Mouse (Mus musculus) embryo, embryonic 10 days (tissue): ENCODE data around the gene Tet3.

ENCODE experiments used
- DNase-seq: peaks from one replicate; pipeline ENCODE4 v3.0.0-alpha.2; 2015; ENCODE audit warnings: low spot score

Gene Tet3

DNA sequence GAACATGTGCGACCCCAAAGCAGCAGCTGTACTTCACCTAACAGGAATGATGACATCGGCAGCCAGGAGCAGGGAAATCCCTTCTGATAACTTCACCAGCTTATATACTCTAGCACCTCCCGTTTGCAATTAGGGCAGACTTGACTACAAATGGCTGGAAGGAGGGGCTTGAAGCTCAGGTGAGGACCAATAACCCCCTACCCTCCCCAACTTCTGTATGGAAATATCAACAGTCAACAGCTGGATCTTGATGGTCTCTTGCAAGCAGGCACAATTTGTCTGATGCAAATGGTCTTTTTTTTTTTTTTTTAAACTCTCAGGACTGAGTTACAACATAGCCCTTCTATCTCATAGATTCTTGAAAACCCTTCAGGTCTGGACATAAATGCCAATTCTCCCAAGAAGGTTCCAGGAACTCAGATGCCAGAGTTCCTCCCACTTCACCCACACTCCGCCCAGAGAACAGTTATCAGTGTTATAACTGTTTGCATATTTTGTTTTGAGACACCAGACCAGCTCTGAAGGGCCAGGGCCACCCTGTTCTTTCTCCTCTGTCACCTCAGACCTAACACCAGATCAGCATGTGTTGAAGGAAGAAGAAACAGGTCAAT lies at the start of gene Tet3:
Tet3 (minus strand) TSS at position 51 of the 611 bp plus-strand sequence.
- DNase-seq = no peak

DNA sequence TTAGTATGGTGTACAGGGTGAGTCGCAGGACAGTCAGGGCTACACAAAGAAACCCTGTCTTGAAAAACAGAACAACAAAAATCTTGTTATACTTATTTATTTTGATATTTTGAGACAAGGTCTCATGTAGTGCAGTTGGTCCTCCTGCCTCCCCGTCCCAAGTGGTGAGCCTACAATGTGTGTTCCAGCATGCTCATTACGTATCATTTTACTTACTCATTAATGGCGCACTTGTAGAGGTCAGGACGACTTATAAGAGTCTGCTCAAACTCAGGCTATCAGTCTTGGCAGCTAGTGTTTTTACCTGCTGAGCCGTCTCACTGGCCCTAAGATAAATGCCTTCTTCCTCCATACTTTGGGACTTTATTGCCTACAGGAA lies 48.3 kb upstream of the Tet3 start:
- DNase-seq = no peak

DNA sequence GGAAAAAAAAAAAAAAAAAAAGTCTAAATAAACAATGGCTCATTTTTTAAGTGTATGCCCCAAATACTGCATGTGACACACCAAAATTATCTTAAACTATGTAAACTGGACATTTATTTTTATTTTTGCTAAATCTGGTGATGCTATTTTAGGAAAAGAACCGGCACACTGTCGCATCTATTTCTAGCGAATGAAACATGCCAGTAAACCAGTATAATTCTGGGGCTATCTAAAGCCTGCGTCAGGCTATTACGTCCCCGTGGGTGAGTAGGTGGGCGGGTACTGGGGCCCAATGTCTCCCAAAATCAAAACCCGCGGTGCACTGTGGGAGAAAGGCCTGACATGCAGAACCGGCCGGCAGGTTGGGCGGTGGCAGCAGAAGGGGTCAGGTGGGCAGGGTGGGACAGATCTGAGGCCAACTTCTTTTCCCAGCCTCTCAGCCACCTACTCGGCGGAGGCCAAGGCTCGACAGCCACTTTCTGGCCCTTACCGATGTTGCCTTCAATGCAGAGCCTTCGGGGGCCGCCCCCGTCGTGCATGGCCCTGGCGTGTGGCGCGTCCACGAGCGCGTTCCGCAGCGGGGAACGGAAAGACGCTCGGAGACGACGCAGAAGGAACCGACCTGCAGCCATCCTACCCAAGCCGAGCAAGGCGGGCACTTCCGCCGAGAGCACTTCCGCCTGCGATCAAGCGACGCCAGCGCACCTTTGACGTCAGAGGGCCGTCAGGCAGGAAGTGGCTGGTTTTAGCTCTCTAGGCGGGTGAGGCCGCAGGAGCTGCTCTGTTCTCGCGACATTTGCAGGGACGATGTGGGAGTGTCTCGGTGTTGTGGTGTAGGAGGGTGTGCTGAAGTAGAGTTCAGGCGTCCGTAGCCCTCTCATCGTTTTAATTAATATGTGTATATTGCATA lies 47.6 kb upstream of the Tet3 start, which contains the start of gene Dguok:
Dguok (minus strand) TSS at position 712 of the 910 bp plus-strand sequence.
- DNase-seq = peak; percentile 100

DNA sequence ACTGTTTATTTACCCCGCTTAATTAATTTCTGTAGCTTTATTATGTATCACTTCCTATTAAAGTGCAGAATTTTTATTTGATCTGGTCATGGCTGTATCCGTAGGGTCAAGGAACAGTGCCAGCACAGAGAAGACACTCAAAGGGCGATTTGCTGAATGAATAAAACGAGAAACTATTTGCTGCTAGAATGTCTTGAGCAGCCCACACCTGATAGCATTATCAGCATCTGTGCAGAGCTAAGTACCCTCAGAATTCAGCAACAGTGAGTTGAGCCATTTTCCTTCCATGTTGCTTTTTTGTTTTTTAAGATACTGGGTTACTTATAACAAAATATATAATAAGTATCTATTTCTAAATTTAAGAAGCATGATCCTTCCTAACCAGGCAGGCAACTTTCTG lies 46.7 kb upstream of the Tet3 start:
- DNase-seq = no peak

DNA sequence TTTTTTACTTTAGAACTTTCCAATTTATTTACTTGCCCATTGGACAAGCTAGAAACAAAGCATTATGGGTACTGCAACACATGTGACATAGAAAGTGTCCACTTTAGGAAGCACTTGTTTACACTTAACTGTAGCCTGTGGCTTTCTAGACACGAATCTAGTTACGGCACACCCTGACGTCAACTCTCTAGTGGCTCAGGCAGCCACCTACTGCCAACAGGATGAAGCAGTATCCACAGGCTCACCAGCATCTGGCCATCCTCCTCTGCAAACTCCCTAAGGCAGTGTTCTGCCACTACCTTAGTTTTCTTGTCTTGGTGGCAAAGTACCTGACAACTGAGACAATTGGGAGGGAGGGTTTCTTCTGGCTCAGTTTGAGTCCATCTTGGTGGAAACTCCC lies 44.5 kb upstream of the Tet3 start:
- no peak for DNase-seq

DNA sequence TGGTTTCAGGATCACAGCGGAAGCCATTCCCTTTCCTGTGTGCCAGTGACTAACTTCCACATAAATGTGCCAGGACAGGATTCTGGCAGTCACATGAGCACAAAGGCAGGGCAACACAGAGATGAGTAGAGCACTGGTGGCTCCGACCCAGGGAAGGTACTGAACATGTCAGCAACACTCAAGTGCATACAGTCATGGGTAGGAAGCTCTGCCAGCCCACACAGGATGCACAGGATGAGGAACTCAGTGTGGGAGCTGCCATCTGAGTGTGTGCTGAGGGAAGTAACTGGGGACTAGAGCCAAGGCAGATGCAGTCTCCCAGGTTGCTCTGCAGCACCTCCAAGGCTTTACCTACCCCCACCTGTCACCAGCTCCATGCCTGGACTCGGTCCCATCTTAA lies 43.8 kb upstream of the Tet3 start:
- no peak for DNase-seq

DNA sequence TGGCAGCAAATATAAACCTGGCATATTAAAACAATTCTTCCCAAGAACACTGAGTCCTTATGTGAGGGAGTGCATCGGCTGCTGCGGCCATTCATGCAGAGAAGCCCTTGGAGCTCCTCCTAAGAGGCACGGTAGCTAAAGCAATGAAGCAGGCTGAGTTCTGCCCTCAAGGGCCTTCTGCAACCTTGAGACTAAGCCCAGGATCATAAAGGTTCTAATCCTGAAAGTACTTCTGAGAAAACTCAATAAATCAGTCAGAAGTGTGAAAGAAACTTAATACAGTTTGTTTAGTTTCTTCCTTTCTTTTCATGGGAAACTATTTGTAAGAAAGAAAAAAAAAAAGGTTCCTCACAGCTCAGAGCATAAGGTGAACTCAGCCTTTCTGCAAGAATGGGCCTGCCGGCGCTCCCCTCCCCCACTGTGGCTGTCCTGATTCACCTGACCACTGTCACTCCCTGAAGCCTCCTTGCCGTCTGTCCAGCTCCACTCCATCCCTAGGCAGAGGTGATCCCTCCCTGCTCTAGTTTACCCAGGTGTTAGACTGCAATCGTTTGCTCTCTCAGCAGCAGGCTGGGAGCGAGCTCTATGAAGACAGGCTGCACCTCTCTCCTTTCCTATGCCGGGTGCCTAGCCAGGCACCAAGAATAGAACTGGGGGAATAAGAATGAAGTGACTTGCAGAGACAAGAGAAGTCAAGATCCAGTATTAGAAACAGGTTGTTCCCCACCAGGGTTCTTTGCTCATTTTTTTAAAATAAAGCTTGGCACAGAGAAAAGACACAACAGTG lies 42.8 kb upstream of the Tet3 start:
- no peak for DNase-seq

DNA sequence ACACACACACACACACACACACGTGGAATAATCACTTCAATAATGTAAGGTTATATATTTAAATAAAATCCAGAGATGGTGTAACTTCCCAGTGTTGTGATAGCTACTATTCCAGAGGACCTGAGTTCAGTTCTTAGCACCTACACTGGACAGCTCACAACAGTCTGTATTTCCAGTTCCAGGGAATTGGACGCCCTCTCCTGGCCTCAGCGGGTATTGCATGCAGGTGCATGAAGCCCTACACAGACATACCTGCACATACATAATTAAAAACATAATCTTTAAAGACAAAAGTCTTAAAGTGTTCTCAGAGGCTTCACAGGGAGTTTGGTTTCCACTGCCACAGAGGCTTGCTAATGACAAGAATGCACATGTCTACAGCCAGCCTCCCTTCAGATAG lies 41.6 kb upstream of the Tet3 start:
- DNase-seq = no peak

DNA sequence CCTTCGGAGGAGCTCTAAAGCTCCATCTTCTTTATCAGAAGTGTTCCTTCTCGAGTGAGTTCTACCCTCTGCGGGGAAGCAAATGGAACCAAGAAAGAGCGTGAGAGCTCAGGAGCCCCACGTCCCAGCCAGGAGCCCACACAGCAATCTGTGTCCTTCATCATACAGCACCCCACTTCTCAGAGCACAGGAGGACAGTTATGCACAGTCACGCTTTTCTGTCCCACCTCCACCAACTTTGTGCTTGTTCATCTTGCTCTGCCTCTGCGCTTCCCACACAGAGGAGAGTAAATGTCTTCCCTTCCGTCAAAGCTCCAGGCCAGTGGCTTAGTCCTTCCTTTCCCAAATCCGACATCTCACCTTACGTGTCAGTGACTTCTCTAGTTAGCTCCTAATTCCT lies 40.2 kb upstream of the Tet3 start:
- DNase-seq = no peak

DNA sequence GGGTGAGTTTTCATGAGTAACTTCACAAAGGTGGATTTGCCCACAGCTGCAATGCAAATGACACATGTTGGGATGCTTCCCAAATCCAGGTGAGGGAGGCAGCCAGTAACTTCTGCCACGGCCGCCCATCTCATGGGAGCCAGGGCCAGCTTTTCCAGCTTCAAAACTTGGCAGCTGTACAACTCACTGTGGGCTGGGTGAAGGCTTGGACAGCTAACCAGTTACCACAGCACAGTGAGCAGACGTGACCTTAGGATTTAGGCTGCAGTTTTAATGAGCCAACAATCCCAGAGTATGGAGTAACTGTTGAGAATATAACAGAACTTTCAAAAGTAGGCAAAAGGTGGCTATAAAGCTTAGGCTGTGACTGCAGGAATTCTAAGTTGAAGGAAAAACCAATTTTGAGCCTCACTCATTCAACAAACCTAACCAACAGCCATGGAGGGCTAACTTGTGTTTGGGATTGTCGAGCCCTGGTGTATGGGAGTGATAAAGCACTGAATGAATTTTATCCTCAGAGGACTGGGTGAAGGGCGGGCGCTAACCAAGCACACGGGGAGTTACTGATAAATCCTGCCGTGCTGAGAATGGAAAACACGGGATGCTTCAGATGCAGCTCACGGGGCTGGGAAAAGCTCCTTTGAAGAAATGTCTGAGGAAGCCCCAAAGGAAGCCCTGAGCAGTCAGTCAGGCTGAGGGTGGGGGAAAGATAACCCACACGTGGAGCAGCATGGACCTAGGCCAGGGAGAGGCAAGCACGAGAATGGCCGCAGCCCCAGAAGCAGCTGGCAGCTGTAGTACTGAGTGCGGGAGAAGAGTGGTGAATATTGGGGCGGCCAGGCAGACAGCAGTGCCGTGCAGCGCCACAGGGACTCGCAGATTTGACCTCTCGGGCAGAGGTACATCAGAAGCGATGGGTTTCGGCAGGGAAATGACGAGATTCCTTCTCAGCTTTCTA lies 38.1 kb upstream of the Tet3 start:
- no peak for DNase-seq

DNA sequence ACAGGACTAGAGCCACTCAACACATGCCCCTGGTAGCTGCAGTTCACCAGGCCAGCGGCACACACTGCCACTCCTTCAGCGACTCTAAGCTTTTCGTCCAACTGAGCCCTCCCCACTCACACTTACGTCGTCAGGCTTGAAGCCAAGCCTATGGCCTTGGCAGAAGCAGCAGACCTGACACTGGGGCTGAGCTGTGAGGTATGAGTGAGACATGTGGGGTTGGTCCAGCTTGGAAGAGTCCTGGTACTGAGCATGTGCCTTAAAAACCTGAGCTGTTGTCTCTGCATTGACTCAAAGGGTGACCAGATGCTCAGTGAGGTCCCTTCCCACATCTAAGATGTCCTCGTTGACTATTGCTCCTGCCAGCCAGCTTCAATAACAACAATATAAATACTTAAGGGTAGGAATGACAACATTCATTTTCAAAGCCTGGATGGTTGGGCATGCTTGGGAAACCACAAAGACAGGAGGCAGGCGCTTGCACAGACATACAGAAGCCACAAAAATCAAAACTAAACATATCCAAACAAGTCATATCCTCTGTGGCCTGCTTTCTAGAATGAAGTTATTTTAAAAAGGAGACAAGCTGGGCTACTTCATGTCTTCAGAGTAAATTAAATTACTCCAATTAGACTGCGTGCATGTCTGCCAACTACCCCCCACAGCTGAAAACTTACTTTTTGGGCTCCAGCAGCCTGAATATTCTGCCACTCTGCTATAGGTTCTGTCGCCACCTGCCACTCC lies 37.3 kb upstream of the Tet3 start:
- DNase-seq = no peak

DNA sequence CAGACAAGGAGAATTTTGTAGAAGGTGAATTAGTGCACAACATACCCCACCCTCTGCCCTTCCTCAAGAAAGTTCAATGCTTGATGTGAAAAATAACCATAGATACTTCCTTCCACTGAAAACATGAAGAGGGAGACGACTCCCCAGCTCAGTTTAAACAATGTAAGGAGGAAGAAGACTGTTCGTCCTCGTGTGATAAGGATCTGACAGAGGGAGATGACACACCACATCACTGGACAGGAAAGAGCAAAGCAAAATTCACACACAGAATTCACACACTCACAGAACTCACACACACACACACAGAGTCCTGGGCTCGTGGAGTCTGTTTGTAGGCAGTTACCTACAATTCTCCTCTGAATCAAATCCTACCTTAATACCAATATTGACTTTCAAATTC lies 31.7 kb upstream of the Tet3 start:
- DNase-seq = no peak

DNA sequence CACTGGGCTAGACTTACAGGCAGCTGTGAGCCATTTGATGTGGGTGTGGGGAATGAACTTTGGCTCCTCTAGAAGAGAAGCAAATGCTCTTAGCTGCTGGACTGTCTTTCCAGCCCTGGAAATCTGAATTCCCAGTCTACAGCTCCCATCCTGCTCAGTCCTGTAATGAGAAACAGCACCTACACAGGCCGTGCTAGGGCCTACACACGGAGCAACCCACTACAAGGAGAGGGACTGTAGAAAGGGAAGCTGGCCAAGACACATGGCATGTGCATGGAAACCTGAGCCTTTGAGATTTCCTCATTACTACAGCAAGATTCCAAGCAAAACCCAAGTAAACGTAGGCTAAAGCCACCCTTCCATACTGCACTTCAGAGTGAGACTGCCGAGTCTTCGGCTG lies 29.3 kb upstream of the Tet3 start:
- DNase-seq = no peak

DNA sequence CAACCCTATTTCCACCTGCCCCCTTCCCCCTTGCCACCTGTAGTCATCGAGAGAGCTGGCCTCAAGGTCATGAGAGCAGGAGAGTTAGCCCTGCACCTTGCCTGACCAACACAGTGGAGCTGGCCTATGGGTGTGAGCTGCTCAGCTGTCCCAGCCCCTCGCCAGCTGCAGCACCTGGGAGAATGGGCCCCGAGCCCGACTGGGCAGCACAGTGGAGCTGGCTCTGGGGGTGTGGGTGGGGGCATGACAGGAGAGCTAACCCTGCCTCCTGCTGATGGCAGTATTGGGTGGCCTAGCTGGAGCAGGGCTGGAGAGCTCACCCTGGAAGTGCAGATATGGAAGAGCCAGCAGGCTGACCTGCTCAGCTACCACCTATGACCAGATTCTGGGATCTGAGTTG lies 28.4 kb upstream of the Tet3 start:
- DNase-seq = no peak

DNA sequence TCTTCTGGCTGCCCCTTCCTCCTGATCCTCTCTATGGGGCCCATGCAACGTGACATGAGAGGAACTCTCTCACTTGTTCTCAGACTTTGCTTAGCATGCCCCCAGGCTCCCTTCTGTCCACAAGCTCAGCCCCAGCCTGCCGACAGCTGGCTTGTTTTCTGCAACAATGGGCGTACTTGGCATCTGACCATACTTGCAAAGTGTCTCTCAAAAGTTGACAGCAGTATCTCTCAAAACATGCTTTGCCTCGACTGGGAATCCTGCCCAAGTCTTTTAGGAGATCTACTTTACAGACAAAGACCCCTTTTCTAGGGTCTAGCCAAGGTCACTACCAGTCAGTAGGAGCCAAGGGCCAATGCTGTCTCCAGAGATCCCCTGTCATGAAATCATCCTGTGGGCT lies 27.0 kb upstream of the Tet3 start:
- DNase-seq = no peak

DNA sequence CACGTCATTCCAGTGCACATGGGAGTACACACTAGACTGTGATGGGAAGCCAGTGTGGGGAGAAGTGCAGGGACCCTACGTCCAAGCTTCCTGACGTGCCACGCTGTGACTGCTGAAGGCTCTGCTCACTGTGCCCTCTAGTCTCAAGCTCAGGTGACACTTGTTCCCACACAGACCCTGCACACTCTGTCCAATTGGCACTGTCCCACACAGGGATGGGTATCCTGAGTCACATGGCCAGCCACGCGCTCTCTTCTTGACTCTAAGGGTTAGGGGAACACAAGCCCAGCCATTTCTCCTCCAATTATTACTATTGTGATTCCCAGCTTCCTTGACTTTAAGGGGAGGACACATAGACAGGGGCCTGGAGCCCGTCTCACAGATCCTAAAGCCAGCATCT lies 24.9 kb upstream of the Tet3 start:
- DNase-seq = no peak

DNA sequence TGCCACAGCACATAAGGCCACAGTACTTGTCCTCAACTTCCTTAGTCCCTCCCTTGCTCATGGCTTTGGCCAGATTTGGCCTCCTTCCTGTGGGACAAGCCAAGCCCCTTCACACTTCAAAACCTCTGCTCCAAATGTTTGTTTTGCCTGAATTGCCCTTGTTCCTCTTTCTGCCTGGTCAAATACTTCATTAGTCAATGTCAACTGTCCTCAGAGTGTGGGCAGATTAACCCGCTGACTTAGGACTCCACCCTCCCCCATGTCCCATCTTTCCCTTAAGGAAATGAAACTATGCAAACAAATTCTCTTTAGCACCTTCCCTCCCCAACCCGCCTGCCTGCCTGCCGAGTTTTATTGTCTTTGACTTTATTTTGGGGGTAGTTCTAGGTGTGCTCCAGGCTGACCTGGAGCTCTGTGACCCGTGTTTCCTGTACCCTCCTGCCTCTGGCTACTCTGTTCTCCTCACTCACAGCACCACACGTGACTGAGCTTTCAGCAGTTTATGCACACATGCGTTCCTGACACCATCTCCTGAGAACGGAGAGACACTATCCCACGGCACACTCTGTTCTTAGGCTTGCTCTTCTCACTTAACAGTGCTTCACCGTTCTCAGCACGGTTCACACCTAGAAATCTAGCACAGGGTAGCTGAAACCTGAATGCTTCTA lies 23.7 kb upstream of the Tet3 start:
- DNase-seq = no peak

DNA sequence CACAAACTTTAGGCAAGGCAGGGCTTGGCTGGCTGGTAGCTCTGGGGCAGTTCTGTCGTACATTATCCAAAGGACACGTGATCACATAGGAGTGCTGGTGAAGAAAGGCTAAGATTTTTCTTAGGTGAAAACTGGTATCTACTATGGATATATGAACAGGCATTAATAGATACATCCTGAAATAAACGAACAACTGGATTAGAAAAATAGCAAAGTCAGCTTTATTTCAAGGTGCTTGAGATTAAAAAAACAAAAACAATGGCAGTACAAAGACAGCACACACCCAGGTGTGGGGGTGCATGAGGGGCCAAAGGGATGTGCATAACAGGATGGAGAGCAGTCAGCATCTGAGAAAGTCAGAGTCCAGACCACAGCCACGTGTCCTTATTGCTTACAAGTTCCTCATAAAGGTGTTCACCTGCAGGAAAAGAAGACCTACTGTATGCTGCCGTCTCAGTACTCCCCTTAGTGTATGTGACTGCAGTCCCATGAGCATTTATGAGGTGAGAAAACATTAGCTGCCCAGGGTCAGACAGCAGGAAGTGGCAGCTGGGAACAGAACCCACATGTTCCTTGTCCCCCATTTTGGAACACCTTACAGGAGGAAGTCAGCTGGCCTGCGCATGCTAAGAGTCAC lies 21.3 kb upstream of the Tet3 start:
- no peak for DNase-seq

DNA sequence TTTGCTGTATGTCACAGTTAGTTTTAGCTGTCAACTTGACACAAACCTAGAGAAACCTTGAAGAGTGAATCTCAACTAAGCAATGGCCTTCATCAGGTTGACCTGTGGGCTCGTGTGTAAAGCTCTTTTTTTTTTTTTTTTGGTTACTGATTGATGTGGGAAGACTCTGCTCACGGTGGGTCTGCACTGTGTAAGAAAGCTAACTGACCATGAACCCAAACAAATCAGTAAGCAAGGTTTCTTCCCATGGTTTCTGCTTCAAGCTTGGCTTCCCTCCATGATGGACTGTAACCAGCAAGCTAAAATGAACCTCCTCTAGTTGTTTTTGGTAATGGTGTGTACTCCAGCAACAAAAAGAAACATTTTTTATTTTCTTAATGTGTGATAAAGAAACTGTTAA lies 20.3 kb upstream of the Tet3 start:
- DNase-seq = no peak

DNA sequence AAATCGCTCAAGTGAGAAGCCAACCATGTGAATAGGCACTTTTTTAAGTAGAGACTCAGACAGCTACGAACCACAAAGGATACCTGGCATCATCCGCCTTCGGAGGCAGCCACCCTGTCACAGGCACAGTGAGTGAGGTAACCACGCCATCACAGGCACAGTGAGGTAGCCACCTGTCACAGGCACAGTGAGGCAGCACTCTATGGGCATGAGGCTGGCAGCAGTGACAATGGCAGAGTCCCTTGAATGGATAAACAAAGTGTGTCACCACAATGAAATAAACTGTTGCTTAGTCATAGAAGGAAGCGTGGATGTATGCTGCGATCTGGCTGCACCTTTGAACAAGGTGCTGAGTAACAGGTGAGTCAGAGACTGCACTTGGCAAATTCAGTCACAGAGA lies 19.7 kb upstream of the Tet3 start:
- DNase-seq = no peak
